Mouse (Mus musculus): ENCODE data around the gene Gabbr2. TPM values are rescaled to one million over a fixed set of nuclear protein-coding genes. Genes with fewer than 3 reads are reported as not detected.
A peak's percentile ranks its signal among the peaks of the same experiment; 100 is the strongest.

Gabbr2 gene
- polyA plus RNA-seq, 1 experiment from 2014 or later = 0.20 TPM

- Histone ChIP-seq H3K27ac (replicated peaks; ENCODE audit: low read depth, low read length) (no peak overlapping the region), H3K4me2 (ENCODE audit: low read depth, severe bottlenecking) (no peak overlapping the region), H3K9me3 (ENCODE audit: control insufficient read depth, low read length) (no peaks in the 10 kb centered on the region), H3K9ac (ENCODE audit: low read length) (no peak overlapping the region), H3K4me3 (ENCODE audit: low read depth, low read length) (no peak overlapping the region), H3K4me1 (ENCODE audit: control insufficient read depth, insufficient read depth, low read length) (0 out of 2 replicates have a peak, but pooled peaks cover 3% of the 10 kb centered on the region), H3K36me3 (ENCODE audit: control insufficient read depth, insufficient read depth, low read length) (no peaks in the 10 kb centered on the region), H3K27me3 (ENCODE audit: control insufficient read depth, insufficient read depth, low read length) (no peaks in the 10 kb centered on the region)
- ATAC-seq (ENCODE audit: insufficient number of reproducible peaks, low FRiP score, low TSS enrichment, low read depth) (no peak), DNase-seq (ENCODE audit: low spot score) (peak; percentile 31)
- 25% methylated on average over 1 of the region's 1 CpGs for WGBS
These were observed 263.4 kb downstream of the Gabbr2 start for GRCm38 (mm10) chr4:46728231-46728630.

GRCm38 (mm10) chr4:46727153-46727552 is 264.5 kb downstream of the Gabbr2 start:
- DNase-seq (ENCODE audit: low spot score) (no peak), ATAC-seq (ENCODE audit: insufficient number of reproducible peaks, low FRiP score, low TSS enrichment, low read depth) (no peak)
- no peak overlapping the region for H3K9ac ChIP-seq (ENCODE audit: low read length)
- H3K9me3 ChIP-seq (ENCODE audit: control insufficient read depth, low read length) = no peaks in the 10 kb centered on the region
- H3K4me1 ChIP-seq (ENCODE audit: control insufficient read depth, insufficient read depth, low read length) = 0 out of 2 replicates have a peak, but pooled peaks cover 3% of the 10 kb centered on the region
- no peak overlapping the region for H3K4me3 ChIP-seq (ENCODE audit: low read depth, low read length)
- 87% methylated on average over 11 of the region's 11 CpGs for WGBS
- no peak overlapping the region for H3K4me2 ChIP-seq (ENCODE audit: low read depth, severe bottlenecking)
- no peaks in the 10 kb centered on the region for H3K27me3 ChIP-seq (ENCODE audit: control insufficient read depth, insufficient read depth, low read length)
- H3K27ac ChIP-seq (replicated peaks; ENCODE audit: low read depth, low read length) = no peak overlapping the region
- H3K36me3 ChIP-seq (ENCODE audit: control insufficient read depth, insufficient read depth, low read length) = no peaks in the 10 kb centered on the region

GRCm38 (mm10) chr4:46720821-46721557 is 270.7 kb downstream of the Gabbr2 start:
- DNase-seq (ENCODE audit: low spot score) (no peak), ATAC-seq (ENCODE audit: insufficient number of reproducible peaks, low FRiP score, low TSS enrichment, low read depth) (no peak)
- Histone ChIP-seq H3K9me3 (ENCODE audit: control insufficient read depth, low read length) (no peaks in the 10 kb centered on the region), H3K36me3 (ENCODE audit: control insufficient read depth, insufficient read depth, low read length) (no peaks in the 10 kb centered on the region), H3K4me2 (ENCODE audit: low read depth, severe bottlenecking) (no peak overlapping the region), H3K9ac (ENCODE audit: low read length) (no peak overlapping the region), H3K4me3 (ENCODE audit: low read depth, low read length) (no peak overlapping the region), H3K4me1 (ENCODE audit: control insufficient read depth, insufficient read depth, low read length) (0 out of 2 replicates have a peak, but pooled peaks cover 5% of the 10 kb centered on the region), H3K27me3 (ENCODE audit: control insufficient read depth, insufficient read depth, low read length) (no peaks in the 10 kb centered on the region), H3K27ac (replicated peaks; ENCODE audit: low read depth, low read length) (no peak overlapping the region)
- WGBS = 89% methylated on average over 16 of the region's 16 CpGs

- H3K27ac ChIP-seq (replicated peaks; ENCODE audit: low read depth, low read length) = no peak overlapping the region
- ATAC-seq (ENCODE audit: insufficient number of reproducible peaks, low FRiP score, low TSS enrichment, low read depth) (no peak), DNase-seq (ENCODE audit: low spot score) (no peak)
- H3K4me2 ChIP-seq (ENCODE audit: low read depth, severe bottlenecking) = no peak overlapping the region
- no peaks in the 10 kb centered on the region for H3K36me3 ChIP-seq (ENCODE audit: control insufficient read depth, insufficient read depth, low read length)
- 69% methylated on average over 1 of the region's 1 CpGs for WGBS
- H3K27me3 ChIP-seq (ENCODE audit: control insufficient read depth, insufficient read depth, low read length) = no peaks in the 10 kb centered on the region
- no peak overlapping the region for H3K4me3 ChIP-seq (ENCODE audit: low read depth, low read length)
- H3K9me3 ChIP-seq (ENCODE audit: control insufficient read depth, low read length) = no peaks in the 10 kb centered on the region
- 0 out of 2 replicates have a peak, but pooled peaks cover 5% of the 10 kb centered on the region for H3K4me1 ChIP-seq (ENCODE audit: control insufficient read depth, insufficient read depth, low read length)
- H3K9ac ChIP-seq (ENCODE audit: low read length) = no peak overlapping the region
These were observed 271.6 kb downstream of the Gabbr2 start for GRCm38 (mm10) chr4:46720070-46720469.

GRCm38 (mm10) chr4:46718624-46719023 is 273.0 kb downstream of the Gabbr2 start:
- Histone ChIP-seq H3K9ac (ENCODE audit: low read length) (no peak overlapping the region), H3K27ac (replicated peaks; ENCODE audit: low read depth, low read length) (no peak overlapping the region), H3K4me3 (ENCODE audit: low read depth, low read length) (no peak overlapping the region), H3K27me3 (ENCODE audit: control insufficient read depth, insufficient read depth, low read length) (no peaks in the 10 kb centered on the region), H3K4me2 (ENCODE audit: low read depth, severe bottlenecking) (no peak overlapping the region), H3K9me3 (ENCODE audit: control insufficient read depth, low read length) (no peaks in the 10 kb centered on the region), H3K4me1 (ENCODE audit: control insufficient read depth, insufficient read depth, low read length) (0 out of 2 replicates have a peak, but pooled peaks cover 5% of the 10 kb centered on the region), H3K36me3 (ENCODE audit: control insufficient read depth, insufficient read depth, low read length) (no peaks in the 10 kb centered on the region)
- ATAC-seq (ENCODE audit: insufficient number of reproducible peaks, low FRiP score, low TSS enrichment, low read depth) (no peak), DNase-seq (ENCODE audit: low spot score) (no peak)
- WGBS = 25% methylated on average over 7 of the region's 7 CpGs

- 36% methylated on average over 5 of the region's 5 CpGs for WGBS
- ATAC-seq (ENCODE audit: insufficient number of reproducible peaks, low FRiP score, low TSS enrichment, low read depth) = no peak
- H3K4me1 ChIP-seq (ENCODE audit: control insufficient read depth, insufficient read depth, low read length) = 0 out of 2 replicates have a peak, but pooled peaks cover 5% of the 10 kb centered on the region
- H3K36me3 ChIP-seq (ENCODE audit: control insufficient read depth, insufficient read depth, low read length) = no peaks in the 10 kb centered on the region
- no peak overlapping the region for H3K27ac ChIP-seq (replicated peaks; ENCODE audit: low read depth, low read length)
- no peaks in the 10 kb centered on the region for H3K27me3 ChIP-seq (ENCODE audit: control insufficient read depth, insufficient read depth, low read length)
- no peaks in the 10 kb centered on the region for H3K9me3 ChIP-seq (ENCODE audit: control insufficient read depth, low read length)
- H3K4me3 ChIP-seq (ENCODE audit: low read depth, low read length) = no peak overlapping the region
- no peak for DNase-seq (ENCODE audit: low spot score)
- H3K4me2 ChIP-seq (ENCODE audit: low read depth, severe bottlenecking) = no peak overlapping the region
- no peak overlapping the region for H3K9ac ChIP-seq (ENCODE audit: low read length)
These were observed 274.5 kb downstream of the Gabbr2 start for GRCm38 (mm10) chr4:46717156-46717555.

GRCm38 (mm10) chr4:46716361-46716760 is 275.3 kb downstream of the Gabbr2 start:
- ATAC-seq (ENCODE audit: insufficient number of reproducible peaks, low FRiP score, low TSS enrichment, low read depth) = no peak
- H3K4me2 ChIP-seq (ENCODE audit: low read depth, severe bottlenecking) = no peak overlapping the region
- no peaks in the 10 kb centered on the region for H3K9me3 ChIP-seq (ENCODE audit: control insufficient read depth, low read length)
- WGBS = 0% methylated on average over 1 of the region's 1 CpGs
- H3K4me3 ChIP-seq (ENCODE audit: low read depth, low read length) = no peak overlapping the region
- H3K27me3 ChIP-seq (ENCODE audit: control insufficient read depth, insufficient read depth, low read length) = no peaks in the 10 kb centered on the region
- H3K4me1 ChIP-seq (ENCODE audit: control insufficient read depth, insufficient read depth, low read length) = no peaks in the 10 kb centered on the region
- H3K27ac ChIP-seq (replicated peaks; ENCODE audit: low read depth, low read length) = no peak overlapping the region
- H3K9ac ChIP-seq (ENCODE audit: low read length) = no peak overlapping the region
- no peak for DNase-seq (ENCODE audit: low spot score)
- H3K36me3 ChIP-seq (ENCODE audit: control insufficient read depth, insufficient read depth, low read length) = no peaks in the 10 kb centered on the region

- no peak overlapping the region for H3K4me3 ChIP-seq (ENCODE audit: low read depth, low read length)
- 70% methylated on average over 4 of the region's 4 CpGs for WGBS
- no peak overlapping the region for H3K4me2 ChIP-seq (ENCODE audit: low read depth, severe bottlenecking)
- peaks cover 3% of the 10 kb centered on the region; the same call in 1 of the 2 replicates for H3K4me1 ChIP-seq (ENCODE audit: control insufficient read depth, insufficient read depth, low read length)
- no peak overlapping the region for H3K27ac ChIP-seq (replicated peaks; ENCODE audit: low read depth, low read length)
- no peaks in the 10 kb centered on the region for H3K9me3 ChIP-seq (ENCODE audit: control insufficient read depth, low read length)
- no peaks in the 10 kb centered on the region for H3K36me3 ChIP-seq (ENCODE audit: control insufficient read depth, insufficient read depth, low read length)
- no peaks in the 10 kb centered on the region for H3K27me3 ChIP-seq (ENCODE audit: control insufficient read depth, insufficient read depth, low read length)
- no peak for ATAC-seq (ENCODE audit: insufficient number of reproducible peaks, low FRiP score, low TSS enrichment, low read depth)
- H3K9ac ChIP-seq (ENCODE audit: low read length) = no peak overlapping the region
- no peak for DNase-seq (ENCODE audit: low spot score)
These were observed 281.1 kb downstream of the Gabbr2 start for GRCm38 (mm10) chr4:46710523-46710922.

Measured in limb, embryonic 11.5 days (tissue).